In the genomic region with DNA sequence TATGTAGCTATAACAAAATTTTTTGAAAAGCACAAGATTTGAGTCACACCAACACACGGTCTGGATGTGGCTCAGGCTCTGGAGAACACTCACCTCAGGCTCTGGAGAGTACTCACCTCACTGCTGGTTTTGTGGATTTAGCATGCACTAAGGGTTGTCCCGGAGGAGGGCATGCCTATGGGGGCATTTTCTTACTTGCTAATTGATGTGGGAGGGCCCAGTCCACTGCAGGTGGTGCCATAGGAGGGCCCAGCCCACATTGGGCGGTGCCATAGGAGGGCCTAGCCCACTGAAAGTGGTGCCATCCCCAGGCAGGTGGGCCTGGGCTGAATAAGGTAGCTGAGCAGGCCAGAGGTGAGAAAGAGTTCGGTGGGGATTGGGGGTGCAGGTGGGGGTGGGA, we compare ENCODE assay signal across 21 mouse cellular contexts. TPM values are rescaled to one million over a fixed set of nuclear protein-coding genes. Genes with fewer than 3 reads are reported as not detected.
A peak's percentile ranks its signal among the peaks of the same experiment; 100 is the strongest.
DNase-seq lines count a peak whose midpoint lies in the region; TF ChIP-seq lines count a peak whose summit lies in the region.
"Had no signal": no experiment of that assay in that cellular context is flagged by ENCODE, and none has a peak within 500 bp of the region (broad histone marks: within the 10 kb centered on the region; RNA-seq: fewer than 3 reads in every experiment).

No protein-coding gene starts in this region.

- DNase-seq in testis, postnatal 14 days (ENCODE audit: low spot score), result no peak
- DNase-seq in ES-CJ7 (ENCODE audit: low read depth, low spot score), result peak; percentile 63
- peak; percentile 58 for DNase-seq in ZHBTc4 (ENCODE audit: low read depth, low spot score)
- DNase-seq in gastrocnemius, adult 18-20 months (ENCODE audit: low spot score), result no peak
- DNase-seq in left cerebral cortex, postnatal 4 days, result no peak
- DNase-seq: adrenal gland, adult 8-10 months; adrenal gland, postnatal 25 days; cerebellum, adult 18-20 months; cerebellum, adult 9-10 months; cerebellum, postnatal 14 days; gastrocnemius, adult 2 months; gastrocnemius, postnatal 14 days; heart, postnatal 14 days; heart, postnatal 4 days had no signal

- 0 out of 2 replicates have a peak, but pooled peaks cover 2% of the 10 kb centered on the region for H3K4me1 ChIP-seq in testis, adult 2 months (ENCODE audit: control insufficient read depth, insufficient read depth, low read length)
- H3K4me1 ChIP-seq: forebrain, embryonic 13.5 days; heart, embryonic 12.5 days; heart, embryonic 15.5 days had no signal

- intact Hi-C loops in left cerebral cortex, postnatal 4 days (cut with DNase I), result no loop called here

- H3K27ac ChIP-seq in testis, adult 2 months (ENCODE audit: control insufficient read depth, insufficient read depth, low read depth, low read length), result peak overlapping the region; percentile 42; the same call in 1 of the 2 replicates
- H3K27ac ChIP-seq: forebrain, embryonic 10.5 days; forebrain, embryonic 13.5 days; gastrocnemius, adult 2 months; heart, embryonic 15.5 days; hindbrain, embryonic 14.5 days; hindbrain, postnatal 0 days had no signal

- TF ChIP-seq POLR2A in testis, adult 2 months (IDR thresholded peaks at IDR 0.05; ENCODE audit: control insufficient read depth, low read depth, low read length), result no peak

- no peaks in the 10 kb centered on the region for H3K27me3 ChIP-seq in testis, adult 2 months (ENCODE audit: control insufficient read depth, insufficient read depth, low read length)
- H3K27me3 ChIP-seq: forebrain, embryonic 13.5 days; heart, embryonic 12.5 days; heart, embryonic 15.5 days had no signal

- H3K4me3 ChIP-seq in testis, adult 2 months (ENCODE audit: control insufficient read depth, low read depth, low read length), result no peak overlapping the region
- H3K4me3 ChIP-seq: forebrain, embryonic 10.5 days; forebrain, embryonic 13.5 days; gastrocnemius, adult 2 months; heart, embryonic 12.5 days; heart, embryonic 15.5 days had no signal

- H3K36me3 ChIP-seq in testis, adult 2 months (ENCODE audit: control insufficient read depth, insufficient read depth, low read length), result no peaks in the 10 kb centered on the region
- H3K36me3 ChIP-seq: forebrain, embryonic 10.5 days; heart, embryonic 12.5 days; heart, embryonic 15.5 days had no signal

- no peak for TF ChIP-seq CTCF in testis, adult 2 months (IDR thresholded peaks at IDR 0.05; ENCODE audit: control insufficient read depth, insufficient read depth, insufficient replicate concordance, low read depth, low read length)

RNA-seq across cellular contexts. Expression of a gene that starts 12.6 kb away (rescaled TPM):
- 427 and 446 TPM in 2 replicates for polyA plus RNA-seq in testis, adult 2 months (2012; rRNA removed)
- total RNA-seq in gastrocnemius, adult 18-20 months (2021), result 10 to 100 TPM in 1 of 2 experiments, 1 to 10 TPM in 1; 7.2 to 13.8 TPM
- total RNA-seq in left cerebral cortex, postnatal 4 days (2021), result 10 to 100 TPM; 61.6 to 63.4 TPM

Comparison
In these comparisons a context has a peak if more than half of its experiments do, and no peak if none do; other contexts are left out.
1. DNase-seq: peak in ES-CJ7 (single experiment) and ZHBTc4 (single experiment); none in testis, postnatal 14 days (single experiment), gastrocnemius, adult 18-20 months (single experiment) and left cerebral cortex, postnatal 4 days (single experiment).
2. RNA of a gene that starts 12.6 kb away (total RNA-seq): 61.6 to 63.4 TPM in left cerebral cortex, postnatal 4 days; 7.2 to 13.8 TPM in gastrocnemius, adult 18-20 months; every median in the first group is over 4 times any median in the second.